Mouse (Mus musculus) liver, adult 2 months (tissue): ENCODE data around the gene E030018B13Rik. TPM values are rescaled to one million over a fixed set of nuclear protein-coding genes. Genes with fewer than 3 reads are reported as not detected.

Experiments
- DNase-seq: peaks from one replicate; pipeline ENCODE4 v3.0.0-alpha.2; 2011; ENCODE audit warnings: low read depth, low spot score; ENCODE audit errors: extremely low read depth
- H3K27ac ChIP-seq: fragments of 200-500 bp; replicated peaks from 2 replicates; pipeline ENCODE4 v1.5.1; 2012; ENCODE audit warnings: low read depth, mild to moderate bottlenecking, control low read depth, inconsistent platforms, low read length; ENCODE audit not compliant: insufficient read depth
- H3K27me3 ChIP-seq: fragments of 200-500 bp; 2 replicates; pipeline ENCODE4 v1.6.1; 2012; ENCODE audit warnings: mild to moderate bottlenecking, moderate library complexity, low read length, inconsistent platforms; ENCODE audit not compliant: control insufficient read depth, insufficient read depth
- H3K36me3 ChIP-seq: fragments of 200-500 bp; 2 replicates; pipeline ENCODE4 v1.6.1; 2012; ENCODE audit warnings: low read length, inconsistent platforms; ENCODE audit not compliant: control insufficient read depth, insufficient read depth
- H3K4me1 ChIP-seq: fragments of 200-500 bp; 2 replicates; pipeline ENCODE4 v1.6.1; 2011; ENCODE audit warnings: low read length; ENCODE audit not compliant: control insufficient read depth, insufficient read depth
- H3K4me3 ChIP-seq: fragments of 200-500 bp; 2 replicates; pipeline ENCODE4 v1.5.1; 2011; ENCODE audit warnings: low read depth, mild to moderate bottlenecking, control low read depth, low read length, moderate library complexity; ENCODE audit not compliant: insufficient read depth
- H3K79me2 ChIP-seq: fragments of 200-500 bp; 2 replicates; pipeline ENCODE4 v1.6.1; 2012; ENCODE audit warnings: inconsistent platforms, mild to moderate bottlenecking, low read length, moderate library complexity; ENCODE audit not compliant: control insufficient read depth, insufficient read depth
- H3K9ac ChIP-seq: fragments of 200-500 bp; 2 replicates; pipeline ENCODE4 v1.6.1; 2012; ENCODE audit warnings: low read depth, mild to moderate bottlenecking, control low read depth, inconsistent platforms, low read length
- CTCF ChIP-seq: fragments of 200-500 bp; IDR thresholded peaks from 2 replicates; pipeline ENCODE4 v1.5.1; 2011; ENCODE audit warnings: low read depth, low read length, control low read depth
- POLR2A ChIP-seq: fragments of 200-500 bp; IDR thresholded peaks from 2 replicates; pipeline ENCODE4 v1.6.1; 2011; ENCODE audit warnings: low read length, control low read depth; ENCODE audit not compliant: insufficient read depth; ENCODE audit errors: extremely low read depth
- WGBS: fragments of 180-500 bp; shearing (Covaris S2); methylation state at CpG from one replicate; pipeline ENCODE4 v1.1.7; 2018; 5-methylcytosine and 5-hydroxymethylcytosine counted together
- polyA plus RNA-seq: library from polyadenylated mRNA; depleted of rRNA; stranded (reverse); fragments of >200 nt; gene quantifications from 2 replicates; pipeline ENCODE4 v1.2.3, GENCODE M21; 2012
- total RNA-seq: library from RNA; depleted of rRNA; stranded (reverse); fragments of >200 nt; gene quantifications from 2 replicates; pipeline ENCODE4 v1.2.3, GENCODE M21; 2014

E030018B13Rik gene
- total and polyA plus RNA-seq, 2 experiments, result 0.09 TPM; not detected in 1

- 35% methylated on average over 5 of the region's 5 CpGs for WGBS
- Histone ChIP-seq H3K36me3 (no peaks in the 10 kb centered on the region), H3K9ac (peak overlapping the region; percentile 29), H3K27me3 (no peaks in the 10 kb centered on the region), H3K79me2 (peaks cover 64% of the 10 kb centered on the region; the same call in 1 of the 2 replicates), H3K27ac (peak overlapping the region; percentile 99), H3K4me3 (no peak overlapping the region), H3K4me1 (peaks cover 62% of the 10 kb centered on the region)
- no peak for TF ChIP-seq POLR2A
- TF ChIP-seq CTCF, result no peak
- DNase-seq, result no peak
Measured at GRCm38 (mm10) chr7:63910225-63910624, 6.4 kb upstream of the E030018B13Rik start.

DNA sequence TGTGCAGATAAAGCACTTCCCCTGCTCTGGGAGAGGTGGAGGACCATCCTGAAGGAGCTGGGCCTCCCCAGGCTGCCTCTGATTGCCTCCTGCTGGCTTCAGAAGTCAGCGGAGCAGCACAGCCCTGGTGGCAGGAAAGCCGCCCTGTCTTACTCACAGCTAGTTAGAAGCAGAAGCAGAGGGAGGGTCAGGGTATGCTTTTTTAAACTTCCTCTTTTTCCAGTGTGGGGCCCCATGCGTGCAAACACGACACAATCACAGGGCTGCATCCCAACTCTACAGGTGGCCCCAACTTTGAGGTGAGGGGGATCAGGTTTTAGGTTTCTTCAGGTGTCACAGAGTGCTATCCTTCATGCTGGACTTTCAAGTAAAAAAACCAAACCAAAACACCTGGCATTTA, 5.7 kb upstream of the E030018B13Rik start:
- Histone ChIP-seq H3K4me1 (peaks cover 62% of the 10 kb centered on the region), H3K27ac (peak overlapping the region; percentile 99), H3K36me3 (no peaks in the 10 kb centered on the region), H3K4me3 (no peak overlapping the region), H3K27me3 (no peaks in the 10 kb centered on the region), H3K9ac (peak overlapping the region; percentile 62), H3K79me2 (peaks cover 63% of the 10 kb centered on the region; the same call in 1 of the 2 replicates)
- 30% methylated on average over 4 of the region's 4 CpGs for WGBS
- no peak for DNase-seq
- no peak for TF ChIP-seq POLR2A
- TF ChIP-seq CTCF, result peak; percentile 38; the same call in 1 of the 2 replicates

- Histone ChIP-seq H3K79me2 (peaks cover 63% of the 10 kb centered on the region), H3K9ac (peak overlapping the region; percentile 78), H3K27ac (peak overlapping the region; percentile 99), H3K4me3 (peak overlapping the region; percentile 5; the same call in 1 of the 2 replicates), H3K36me3 (no peaks in the 10 kb centered on the region), H3K27me3 (no peaks in the 10 kb centered on the region), H3K4me1 (peaks cover 64% of the 10 kb centered on the region)
- WGBS, result under 1% methylated on average over 8 of the region's 8 CpGs
- DNase-seq, result peak; percentile 99
- TF ChIP-seq POLR2A (0 out of 2 replicates have a peak, but pooled peaks have one; percentile 23), CTCF (peak; percentile 12; the same call in 1 of the 2 replicates)
Measured at GRCm38 (mm10) chr7:63911383-63912233, 5.0 kb upstream of the E030018B13Rik start.

DNA sequence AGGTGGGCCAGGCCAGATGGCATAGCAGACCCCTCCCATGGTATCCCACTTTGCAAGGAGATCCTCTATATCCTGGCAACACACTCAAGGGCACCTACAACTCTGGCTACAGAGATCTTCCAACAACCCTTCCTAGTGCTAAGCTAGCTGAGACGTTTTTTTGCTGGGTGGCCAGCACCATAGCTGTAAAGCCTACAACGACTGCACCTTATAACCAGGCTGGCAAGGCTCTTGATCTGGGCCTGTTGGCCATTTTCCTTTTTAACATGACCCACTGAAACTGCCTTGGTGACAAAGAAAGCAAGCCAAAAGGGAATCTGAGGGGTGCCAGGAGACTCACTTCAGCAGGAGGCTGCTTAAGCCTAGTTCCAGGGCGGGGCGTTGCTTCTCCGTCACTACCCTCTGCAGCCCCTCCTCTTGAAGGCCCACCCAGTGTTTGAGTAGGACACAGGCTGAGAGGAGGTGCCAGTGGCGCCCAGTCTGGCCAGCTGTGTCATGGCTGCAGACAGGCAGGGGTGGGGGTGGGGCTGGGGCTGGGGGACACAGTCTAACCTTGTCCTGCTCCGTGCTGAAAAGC, 4.3 kb upstream of the E030018B13Rik start:
- no peaks in the 10 kb centered on the region for H3K27me3 ChIP-seq
- peak overlapping the region; percentile 99 for H3K27ac ChIP-seq
- no peak overlapping the region for H3K4me3 ChIP-seq
- H3K79me2 ChIP-seq, result peaks cover 66% of the 10 kb centered on the region
- H3K9ac ChIP-seq, result peak overlapping the region; percentile 78
- 0 out of 2 replicates have a peak, but pooled peaks have one; percentile 18 for TF ChIP-seq POLR2A
- no peak for TF ChIP-seq CTCF
- WGBS, result 16% methylated on average over 7 of the region's 7 CpGs
- no peak for DNase-seq
- H3K4me1 ChIP-seq, result peaks cover 69% of the 10 kb centered on the region
- no peaks in the 10 kb centered on the region for H3K36me3 ChIP-seq

- no peaks in the 10 kb centered on the region for H3K27me3 ChIP-seq
- H3K79me2 ChIP-seq, result peaks cover 60% of the 10 kb centered on the region
- H3K9ac ChIP-seq, result peak overlapping the region; percentile 10
- no peak for DNase-seq
- H3K4me1 ChIP-seq, result peaks cover 67% of the 10 kb centered on the region
- no peak overlapping the region for H3K4me3 ChIP-seq
- H3K36me3 ChIP-seq, result no peaks in the 10 kb centered on the region
- peak overlapping the region; percentile 99 for H3K27ac ChIP-seq
- 78% methylated on average over 12 of the region's 12 CpGs for WGBS
- no peak for TF ChIP-seq CTCF
- no peak for TF ChIP-seq POLR2A
Measured at GRCm38 (mm10) chr7:63912924-63913723, 3.5 kb upstream of the E030018B13Rik start.
